Mouse (Mus musculus): Measurements from ENCODE around the gene Bpifb3. TPM values are rescaled to one million over a fixed set of nuclear protein-coding genes. Genes with fewer than 3 reads are reported as not detected.

Bpifb3 gene
- total RNA-seq, 1 experiment from 2014 or later: not detected

Other genes with a start within 250 kb of the Bpifb3 start
- not detected in 2 replicates for gene Dnmt3c, start 221.6 kb upstream of the Bpifb3 start, total RNA-seq (2021)
- 99.4 and 105 TPM in 2 replicates for gene Mapre1, start 177.0 kb upstream of the Bpifb3 start, total RNA-seq (2021)
- not detected in 2 replicates for gene Efcab8, start 138.3 kb upstream of the Bpifb3 start, total RNA-seq (2021)
- not detected in 2 replicates for gene Sun5, start 47.1 kb upstream of the Bpifb3 start, total RNA-seq (2021)
- gene Bpifb2, start 43.2 kb upstream of the Bpifb3 start, total RNA-seq (2021): not detected in 2 replicates
- 2.2 and 2.8 TPM in 2 replicates for gene Bpifb6, start 17.8 kb upstream of the Bpifb3 start, total RNA-seq (2021)
- not detected in 2 replicates for gene Bpifb4, start 20.0 kb downstream of the Bpifb3 start, total RNA-seq (2021)
- not detected in 2 replicates for gene Bpifa6, start 56.7 kb downstream of the Bpifb3 start, total RNA-seq (2021)
- gene Bpifa2, start 90.0 kb downstream of the Bpifb3 start, total RNA-seq (2021): 0.41 and 0.70 TPM in 2 replicates
- not detected in 2 replicates for gene Bpifa3, start 212.1 kb downstream of the Bpifb3 start, total RNA-seq (2021)
- gene Bpifa1, start 224.7 kb downstream of the Bpifb3 start, total RNA-seq (2021): not detected in 2 replicates
- not detected in 2 replicates for gene Bpifa5, start 244.4 kb downstream of the Bpifb3 start, total RNA-seq (2021)

Data from adrenal gland, postnatal 14 days (tissue).